In genomic region chr13:5843829-5844228, GRCm38 (mm10) we compare ENCODE assay signal across 21 mouse cellular contexts. TPM values are rescaled to one million over a fixed set of nuclear protein-coding genes. Genes with fewer than 3 reads are reported as not detected.
DNase-seq lines count a peak whose midpoint lies in the region; ATAC-seq and TF ChIP-seq lines count a peak whose summit lies in the region.
"Had no signal": no experiment of that assay in that cellular context is flagged by ENCODE, and none has a peak within 500 bp of the region (broad histone marks: within the 10 kb centered on the region; RNA-seq: fewer than 3 reads in every experiment).

No protein-coding gene starts in this region.

- ATAC-seq in stomach, embryonic 14.5 days (ENCODE audit: insufficient number of reproducible peaks, insufficient read depth, low FRiP score, low read depth) = peak; percentile 68
- no peak for ATAC-seq in hindbrain, embryonic 16.5 days
- ATAC-seq: forebrain, postnatal 0 days had no signal

- 43% methylated on average over 2 of the region's 2 CpGs for WGBS in heart, adult 2 months
- 22% methylated on average over 2 of the region's 2 CpGs for WGBS in heart, embryonic 10.5 days
- 32% methylated on average over 2 of the region's 2 CpGs for WGBS in stomach, embryonic 14.5 days
- WGBS in hindbrain, embryonic 16.5 days = 81% methylated on average over 2 of the region's 2 CpGs

- H3K79me2 ChIP-seq in heart, adult 2 months (replicated peaks; ENCODE audit: control insufficient read depth, insufficient read depth, low read length) = no peaks in the 10 kb centered on the region

- DNase-seq in heart, adult 2 months = no peak
- no peak for DNase-seq in heart, embryonic 10.5 days (ENCODE audit: low spot score)
- peak; percentile 26 for DNase-seq in 3T3-L1 (ENCODE audit: low read depth, low spot score)
- peak; percentile 43 for DNase-seq in R1 (ENCODE audit: low read depth, low spot score)
- DNase-seq in spleen, adult 12 weeks (ENCODE audit: low spot score) = no peak
- DNase-seq in adrenal gland, postnatal 14 days = no peak
- DNase-seq: adrenal gland, postnatal 10 days; cerebellum, adult 11-12 months; cerebellum, adult 9-10 months; cerebellum, postnatal 25 days; forebrain, postnatal 0 days; gastrocnemius, adult 2 months; kidney, adult 11 months had no signal

- H3K36me3 ChIP-seq in heart, adult 2 months (ENCODE audit: control insufficient read depth, insufficient read depth, low read length) = peaks cover 22% of the 10 kb centered on the region
- no peaks in the 10 kb centered on the region for H3K36me3 ChIP-seq in heart, embryonic 10.5 days
- H3K36me3 ChIP-seq in stomach, embryonic 14.5 days (ENCODE audit: control insufficient read depth, insufficient read depth, low read length) = no peaks in the 10 kb centered on the region
- no peaks in the 10 kb centered on the region for H3K36me3 ChIP-seq in hindbrain, embryonic 16.5 days (ENCODE audit: control insufficient read depth, insufficient read depth, low read length)
- H3K36me3 ChIP-seq: embryonic facial prominence, embryonic 12.5 days; forebrain, embryonic 12.5 days; G1E; heart, embryonic 15.5 days; hindbrain, embryonic 10.5 days had no signal

- no peak overlapping the region for H3K9ac ChIP-seq in heart, adult 2 months (ENCODE audit: low read depth, low read length)
- no peak overlapping the region for H3K9ac ChIP-seq in stomach, embryonic 14.5 days (replicated peaks; ENCODE audit: low read depth, low read length)
- no peak overlapping the region for H3K9ac ChIP-seq in hindbrain, embryonic 16.5 days (ENCODE audit: low read depth, low read length)
- H3K9ac ChIP-seq: embryonic facial prominence, embryonic 12.5 days; forebrain, embryonic 12.5 days; forebrain, postnatal 0 days; heart, embryonic 15.5 days; hindbrain, embryonic 14.5 days had no signal

- no peaks in the 10 kb centered on the region for H3K27me3 ChIP-seq in heart, adult 2 months (ENCODE audit: control insufficient read depth, insufficient read depth, low read length)
- H3K27me3 ChIP-seq in heart, embryonic 10.5 days (ENCODE audit: insufficient read depth, poor library complexity, severe bottlenecking) = no peaks in the 10 kb centered on the region
- H3K27me3 ChIP-seq in stomach, embryonic 14.5 days (ENCODE audit: control insufficient read depth, insufficient read depth, low read length) = no peaks in the 10 kb centered on the region
- H3K27me3 ChIP-seq in hindbrain, embryonic 16.5 days (replicated peaks; ENCODE audit: control insufficient read depth, insufficient read depth, low read length) = no peaks in the 10 kb centered on the region
- H3K27me3 ChIP-seq: embryonic facial prominence, embryonic 12.5 days; forebrain, embryonic 12.5 days; heart, embryonic 15.5 days had no signal

- no peak overlapping the region for H3K4me2 ChIP-seq in stomach, embryonic 14.5 days (replicated peaks; ENCODE audit: low read depth, low read length)
- H3K4me2 ChIP-seq in hindbrain, embryonic 16.5 days (ENCODE audit: low read length) = no peak overlapping the region
- H3K4me2 ChIP-seq: embryonic facial prominence, embryonic 12.5 days; forebrain, embryonic 12.5 days; heart, embryonic 15.5 days; hindbrain, embryonic 14.5 days had no signal

- TF ChIP-seq EP300 in heart, adult 2 months (IDR thresholded peaks at IDR 0.05; ENCODE audit: insufficient read depth, low read depth, low read length) = no peak

- H3K4me1 ChIP-seq in heart, adult 2 months (ENCODE audit: control insufficient read depth, insufficient read depth, low read length) = peaks cover 7% of the 10 kb centered on the region
- peaks cover 10% of the 10 kb centered on the region; the same call in 1 of the 2 replicates for H3K4me1 ChIP-seq in heart, embryonic 10.5 days
- H3K4me1 ChIP-seq in stomach, embryonic 14.5 days (ENCODE audit: control insufficient read depth, insufficient read depth, low read length) = no peaks in the 10 kb centered on the region
- H3K4me1 ChIP-seq in hindbrain, embryonic 16.5 days (ENCODE audit: control insufficient read depth, insufficient read depth, low read depth, low read length) = no peaks in the 10 kb centered on the region
- H3K4me1 ChIP-seq: embryonic facial prominence, embryonic 12.5 days; forebrain, embryonic 12.5 days had no signal

- no peak for TF ChIP-seq CTCF in heart, adult 2 months (IDR thresholded peaks at IDR 0.05)

- H3K27ac ChIP-seq in heart, adult 2 months = peak overlapping the region; percentile 18; the same call in 1 of the 2 replicates
- H3K27ac ChIP-seq in heart, embryonic 10.5 days = no peak overlapping the region
- H3K27ac ChIP-seq in stomach, embryonic 14.5 days (ENCODE audit: low read length) = no peak overlapping the region
- no peak overlapping the region for H3K27ac ChIP-seq in hindbrain, embryonic 16.5 days (ENCODE audit: low read depth, low read length)
- H3K27ac ChIP-seq: embryonic facial prominence, embryonic 12.5 days; forebrain, embryonic 12.5 days; gastrocnemius, adult 2 months; hindbrain, embryonic 10.5 days; hindbrain, embryonic 14.5 days had no signal

- TF ChIP-seq POLR2A in heart, adult 2 months (IDR thresholded peaks at IDR 0.05; ENCODE audit: insufficient read depth, low read depth, low read length) = no peak

- intact Hi-C loops in heart, adult 2 months (cut with DNase I) = loop anchor here (2.0 to 5.0 kb wide), 2 partner anchors 41 to 407 kb away; no protein-coding TSS in a partner anchor

- H3K4me3 ChIP-seq in heart, adult 2 months = no peak overlapping the region
- H3K4me3 ChIP-seq in heart, embryonic 10.5 days = no peak overlapping the region
- H3K4me3 ChIP-seq in stomach, embryonic 14.5 days (ENCODE audit: low read depth, low read length) = no peak overlapping the region
- no peak overlapping the region for H3K4me3 ChIP-seq in hindbrain, embryonic 16.5 days (ENCODE audit: low read length)
- H3K4me3 ChIP-seq: embryonic facial prominence, embryonic 12.5 days; forebrain, embryonic 12.5 days; gastrocnemius, adult 2 months; heart, embryonic 15.5 days; hindbrain, embryonic 10.5 days had no signal

- no peaks in the 10 kb centered on the region for H3K9me3 ChIP-seq in heart, embryonic 10.5 days
- no peaks in the 10 kb centered on the region for H3K9me3 ChIP-seq in stomach, embryonic 14.5 days (ENCODE audit: control insufficient read depth, low read depth, low read length)
- no peaks in the 10 kb centered on the region for H3K9me3 ChIP-seq in hindbrain, embryonic 16.5 days (ENCODE audit: control insufficient read depth, low read length)
- H3K9me3 ChIP-seq: embryonic facial prominence, embryonic 12.5 days; forebrain, embryonic 12.5 days; G1E; heart, embryonic 15.5 days; hindbrain, embryonic 10.5 days had no signal

RNA-seq across cellular contexts. Expression of gene Klf6, which starts 17.5 kb away (rescaled TPM):
- 10 to 100 TPM; 51.8 to 55.8 TPM for total RNA-seq in heart, adult 2 months (2021)
- polyA plus RNA-seq in heart, adult 2 months (2012; rRNA removed) = 13.7 and 23.1 TPM in 2 replicates
- polyA plus RNA-seq in heart, embryonic 10.5 days (2016; fragmentation: Nextera tagmentation; extraction: Ambion mirVana) = 56.1 and 63.8 TPM in 2 replicates
- 87.3 and 90.3 TPM in 2 replicates for polyA plus RNA-seq in stomach, embryonic 14.5 days (2014; fragmentation: Nextera tagmentation; extraction: Ambion mirVana)
- 45.3 and 55.8 TPM in 2 replicates for total RNA-seq in adrenal gland, postnatal 14 days (2021)
- polyA plus RNA-seq in hindbrain, embryonic 16.5 days (2015; fragmentation: Nextera tagmentation; extraction: Ambion mirVana) = 87.6 and 96.3 TPM in 2 replicates

Comparison
In these comparisons a context has a peak if more than half of its experiments do, and no peak if none do; other contexts are left out.
1. DNase-seq: peak in 3T3-L1 (single experiment) and R1 (single experiment); none in heart, adult 2 months (0 of 2), heart, embryonic 10.5 days (single experiment), spleen, adult 12 weeks (single experiment) and adrenal gland, postnatal 14 days (single experiment).